Mouse (Mus musculus) frontal cortex, postnatal 25 days (tissue): Measurements from ENCODE around the gene Cwc27.

ENCODE experiments used
- DNase-seq, 2 experiments: peaks; one replicate each; pipeline ENCODE4 v3.0.0; 2022; ENCODE audit warnings: low spot score in 2 of 2

Cwc27 gene

DNA sequence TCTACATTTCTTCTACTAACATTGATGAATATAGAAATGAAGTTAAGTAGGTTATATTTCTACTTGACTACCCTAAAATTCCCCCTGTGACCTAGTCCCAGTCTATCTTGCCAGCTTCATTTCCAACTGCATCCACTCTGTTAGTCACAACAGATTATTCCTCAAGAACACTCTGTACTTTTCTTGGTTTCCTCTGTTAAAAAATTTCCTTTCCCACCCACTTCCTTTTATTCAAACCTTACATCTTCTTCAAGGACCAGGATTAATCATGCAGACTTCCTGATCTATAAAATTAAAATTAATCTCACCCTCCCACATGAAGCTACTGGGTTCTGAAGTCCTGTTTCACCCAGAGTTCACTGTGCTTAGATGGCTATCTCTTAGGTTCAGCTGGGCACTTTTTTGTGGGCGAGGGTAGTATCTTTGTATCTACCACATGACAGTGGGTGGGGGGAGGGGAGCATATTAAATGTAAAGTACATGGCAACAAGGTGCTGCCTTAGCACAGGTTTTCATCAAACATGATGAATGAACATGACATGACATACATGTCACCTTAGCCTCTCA is 37.8 kb downstream of the Cwc27 start:
- no peak for DNase-seq

GRCm38 (mm10) chr13:104763193-104763592 is 53.7 kb downstream of the Cwc27 start:
- no peak for DNase-seq

- DNase-seq = no peak
These were observed 54.5 kb downstream of the Cwc27 start for GRCm38 (mm10) chr13:104762401-104762800.

DNA sequence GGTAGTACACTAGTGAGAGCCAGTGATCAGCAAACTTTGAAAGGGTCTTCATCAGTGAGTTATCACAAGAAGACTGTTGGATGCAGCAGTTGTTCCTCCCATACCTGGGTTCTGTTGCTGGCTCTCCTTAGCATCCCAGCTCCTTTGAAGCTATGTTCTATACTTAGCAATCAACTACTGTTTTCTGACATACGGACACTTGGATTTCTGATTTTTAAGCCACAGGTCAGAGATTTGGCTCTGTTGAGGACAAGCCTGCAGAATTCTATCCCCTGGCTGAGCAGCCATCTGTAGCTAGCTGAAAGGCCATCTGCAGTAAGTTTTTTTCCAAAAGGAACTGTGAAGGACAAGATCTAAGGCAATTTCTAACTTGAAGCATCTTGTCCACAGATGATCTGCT is 57.6 kb downstream of the Cwc27 start:
- DNase-seq = no peak

DNA sequence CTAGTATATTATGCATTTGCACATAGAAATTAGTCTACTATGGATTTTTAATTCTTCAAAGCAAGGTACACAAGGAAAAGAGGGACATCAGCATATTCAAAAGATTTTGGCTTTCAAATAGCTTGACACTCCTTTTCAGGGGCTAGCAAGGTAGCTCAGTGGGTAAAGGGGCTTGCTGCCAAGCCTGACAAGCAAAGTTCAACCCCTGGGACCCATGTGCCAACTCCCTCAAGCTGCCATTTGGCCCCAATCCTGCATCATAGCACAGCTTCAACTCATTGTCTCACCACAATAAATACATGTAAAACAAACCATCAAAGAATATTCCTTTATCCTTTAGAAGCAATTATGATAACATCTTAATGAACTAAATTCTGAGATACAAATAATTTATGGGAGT is 69.9 kb downstream of the Cwc27 start:
- no peak for DNase-seq

GRCm38 (mm10) chr13:104742866-104743265 is 74.1 kb downstream of the Cwc27 start:
- DNase-seq = no peak

DNA sequence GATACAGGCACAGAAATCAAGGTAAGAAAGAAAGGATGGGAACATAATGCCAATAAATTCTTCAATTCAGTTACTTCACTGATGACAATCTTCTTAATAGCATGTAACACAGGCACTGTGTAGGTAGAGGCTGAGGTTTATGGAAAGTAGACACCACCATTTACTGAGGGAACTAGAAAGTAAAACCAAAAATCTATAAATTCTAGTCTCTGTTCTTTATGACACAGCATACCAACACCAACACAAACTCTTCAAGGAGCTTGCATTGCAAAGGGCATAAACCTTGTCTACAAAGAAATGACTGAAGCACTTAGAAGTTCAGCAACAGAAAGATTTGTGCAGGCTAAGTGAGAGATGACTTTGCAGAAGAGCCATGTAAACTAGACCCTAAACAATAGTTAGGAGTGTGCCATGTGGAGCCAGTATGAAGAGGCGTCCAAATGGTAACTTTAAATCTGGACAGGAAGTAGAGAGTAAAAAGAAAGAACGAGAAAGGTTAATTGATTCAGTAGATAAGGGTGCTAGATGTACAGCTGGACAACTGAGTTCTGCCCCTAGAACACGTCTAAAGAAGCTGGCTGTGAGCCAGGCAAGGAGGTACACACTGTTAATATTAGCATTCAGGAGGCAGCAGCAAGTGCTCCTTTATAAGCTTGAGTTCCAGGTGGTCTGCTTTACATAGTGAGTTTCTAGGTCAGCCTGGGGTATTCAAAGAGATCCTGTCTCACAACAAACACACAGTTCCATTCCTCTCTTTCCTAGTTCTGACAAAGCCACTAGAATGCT is 87.5 kb downstream of the Cwc27 start:
- no peak for DNase-seq

- DNase-seq = no peak
These were observed 89.3 kb downstream of the Cwc27 start for GRCm38 (mm10) chr13:104727681-104728080.

DNA sequence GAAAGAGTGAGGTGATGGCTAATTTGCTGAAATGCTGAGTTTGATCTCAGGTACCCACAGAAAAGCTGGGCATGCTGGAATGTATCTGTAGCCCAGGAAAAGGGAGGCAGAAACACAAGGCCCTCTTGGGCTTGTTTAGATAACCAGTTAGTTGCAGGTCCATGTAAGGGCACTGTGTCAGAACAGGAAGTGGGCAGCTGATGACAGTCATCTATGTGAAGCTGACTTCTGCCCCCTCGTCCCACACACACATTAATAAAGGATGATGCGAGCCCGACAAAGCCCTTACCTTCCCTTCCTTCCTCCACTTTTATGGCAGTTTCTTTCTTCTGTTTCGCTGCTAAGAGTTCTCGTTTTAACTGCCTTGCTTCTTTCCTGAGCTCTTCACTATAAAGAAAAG is 96.8 kb downstream of the Cwc27 start:
- no peak for DNase-seq

GRCm38 (mm10) chr13:104694612-104695355 is 122.2 kb downstream of the Cwc27 start:
- DNase-seq = no peak

DNA sequence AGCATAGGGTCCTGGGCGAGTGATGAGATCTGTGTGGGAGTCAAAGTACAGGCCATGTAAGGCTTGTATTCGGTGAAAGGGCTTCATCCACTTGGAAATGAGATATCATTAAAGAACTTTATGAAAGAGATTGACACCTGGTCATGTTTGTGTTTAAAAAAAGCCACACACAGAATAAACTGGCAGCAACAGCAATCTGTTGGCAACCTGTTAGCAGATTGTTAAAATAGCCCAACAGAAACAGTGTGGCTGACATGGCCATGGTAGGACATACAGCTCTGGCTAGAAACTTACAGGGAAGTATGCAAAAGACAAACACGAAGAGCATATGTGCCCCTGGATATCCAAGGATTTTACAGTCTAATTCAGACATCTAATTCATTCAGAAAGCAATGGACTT is 124.2 kb downstream of the Cwc27 start:
- DNase-seq = no peak

DNA sequence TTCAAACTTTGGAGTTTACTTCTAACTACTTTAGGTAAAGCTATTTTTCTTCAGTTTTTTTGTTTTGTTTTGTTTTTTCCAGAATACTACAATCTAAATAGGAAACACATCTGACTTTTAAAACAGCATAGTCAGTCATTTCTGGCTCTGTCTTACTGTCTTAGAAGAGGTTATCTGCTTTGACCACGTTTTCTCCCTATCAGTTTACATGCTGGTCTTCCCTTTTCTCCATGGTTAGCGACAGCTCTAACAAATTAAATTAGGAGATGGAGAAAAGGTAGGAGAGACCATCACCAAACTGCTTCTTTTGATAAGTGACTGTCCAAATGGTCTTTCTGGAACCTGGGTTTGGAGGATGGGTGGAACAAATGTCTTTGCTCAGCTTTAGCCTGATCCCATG is 131.4 kb downstream of the Cwc27 start:
- DNase-seq = no peak

- no peak for DNase-seq
These were observed 132.5 kb downstream of the Cwc27 start for GRCm38 (mm10) chr13:104684361-104685011.

GRCm38 (mm10) chr13:104681212-104681611 is 135.7 kb downstream of the Cwc27 start:
- DNase-seq = no peak

DNA sequence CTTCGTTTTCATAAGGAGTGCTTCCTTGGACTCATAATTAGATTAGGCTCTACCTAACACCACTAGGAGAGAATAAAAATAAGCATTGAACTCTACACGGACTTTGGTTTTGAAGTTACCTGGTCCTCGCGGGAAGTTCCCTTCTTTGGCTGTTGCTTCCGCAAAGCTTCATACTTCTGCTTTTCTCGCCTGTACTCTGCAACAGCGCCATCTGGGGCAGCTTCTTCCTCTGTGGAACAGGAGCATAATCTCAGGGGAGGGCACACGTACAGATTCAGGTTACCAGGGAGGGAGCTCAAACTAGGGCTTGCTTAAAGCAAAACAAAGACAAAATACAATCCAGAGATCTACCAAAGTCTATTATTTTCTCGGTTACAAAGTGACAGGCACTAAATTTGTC is 155.8 kb downstream of the Cwc27 start:
- no peak for DNase-seq

- no peak for DNase-seq
These were observed 156.8 kb downstream of the Cwc27 start for GRCm38 (mm10) chr13:104660042-104660680.

- DNase-seq = no peak
These were observed 160.2 kb downstream of the Cwc27 start for GRCm38 (mm10) chr13:104656666-104657272.

DNA sequence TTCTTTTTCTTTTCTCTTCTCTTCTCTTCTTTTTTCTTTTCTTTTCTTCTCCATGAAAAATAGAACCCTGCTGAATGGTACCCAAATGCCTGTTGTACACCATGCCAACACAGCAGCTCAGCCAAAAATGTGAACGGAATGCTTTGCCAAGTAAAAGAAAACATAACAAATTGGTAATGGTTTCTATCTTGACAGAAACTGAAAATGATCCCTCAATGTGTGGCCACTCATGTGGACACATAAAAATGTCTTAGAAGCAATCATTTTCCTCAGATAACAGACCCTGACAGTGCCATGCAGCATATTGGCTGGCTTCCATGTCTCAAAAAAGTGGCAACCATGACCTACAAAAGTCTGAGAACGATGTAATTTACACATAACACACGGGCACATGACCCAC is 161.8 kb downstream of the Cwc27 start:
- DNase-seq = no peak

DNA sequence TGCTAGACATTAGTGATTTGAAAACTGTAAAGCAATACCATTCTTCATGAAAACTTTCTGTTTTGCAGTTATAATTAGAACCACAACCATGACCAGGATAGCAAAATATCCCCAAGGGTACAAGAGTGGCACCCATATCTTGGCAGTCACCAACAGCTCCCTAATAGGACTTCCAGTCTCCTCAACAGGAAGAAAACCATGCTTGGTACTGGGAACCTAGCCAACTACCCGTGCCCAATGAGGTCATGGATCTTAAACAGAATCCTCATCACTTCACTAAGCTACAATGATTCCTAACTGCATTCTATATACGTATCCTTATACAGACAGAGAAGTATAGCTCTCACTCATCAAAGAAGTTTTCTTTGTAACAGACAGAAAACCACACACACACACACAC is 165.2 kb downstream of the Cwc27 start:
- DNase-seq = no peak

GRCm38 (mm10) chr13:104650654-104651053 is 166.3 kb downstream of the Cwc27 start:
- DNase-seq = no peak

DNA sequence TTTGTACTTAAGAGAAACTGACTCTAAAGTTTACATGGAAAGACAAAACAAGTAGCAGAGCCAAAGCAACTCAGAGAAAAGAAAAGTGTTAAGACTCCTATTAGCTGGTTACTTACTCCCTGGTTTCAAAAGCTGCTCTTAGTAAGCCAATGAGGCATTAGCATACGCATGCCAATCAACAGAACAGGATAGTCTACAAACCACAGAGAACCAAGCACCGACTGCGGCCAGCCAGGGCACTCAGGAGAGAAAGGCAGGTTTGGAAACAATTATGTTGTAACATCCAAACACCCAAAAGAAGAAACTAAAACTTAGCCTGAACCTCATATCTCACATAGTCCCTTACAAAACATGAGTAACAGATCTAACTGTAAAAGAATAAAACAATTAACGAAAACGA is 166.8 kb downstream of the Cwc27 start:
- no peak for DNase-seq
